Mouse (Mus musculus) urinary bladder, postnatal 14 days (tissue): ENCODE data around the gene Ubr7.

Experiments
- DNase-seq: peaks from one replicate; pipeline ENCODE4 v3.0.0; 2021; ENCODE audit warnings: low spot score

The Ubr7 gene

DNA sequence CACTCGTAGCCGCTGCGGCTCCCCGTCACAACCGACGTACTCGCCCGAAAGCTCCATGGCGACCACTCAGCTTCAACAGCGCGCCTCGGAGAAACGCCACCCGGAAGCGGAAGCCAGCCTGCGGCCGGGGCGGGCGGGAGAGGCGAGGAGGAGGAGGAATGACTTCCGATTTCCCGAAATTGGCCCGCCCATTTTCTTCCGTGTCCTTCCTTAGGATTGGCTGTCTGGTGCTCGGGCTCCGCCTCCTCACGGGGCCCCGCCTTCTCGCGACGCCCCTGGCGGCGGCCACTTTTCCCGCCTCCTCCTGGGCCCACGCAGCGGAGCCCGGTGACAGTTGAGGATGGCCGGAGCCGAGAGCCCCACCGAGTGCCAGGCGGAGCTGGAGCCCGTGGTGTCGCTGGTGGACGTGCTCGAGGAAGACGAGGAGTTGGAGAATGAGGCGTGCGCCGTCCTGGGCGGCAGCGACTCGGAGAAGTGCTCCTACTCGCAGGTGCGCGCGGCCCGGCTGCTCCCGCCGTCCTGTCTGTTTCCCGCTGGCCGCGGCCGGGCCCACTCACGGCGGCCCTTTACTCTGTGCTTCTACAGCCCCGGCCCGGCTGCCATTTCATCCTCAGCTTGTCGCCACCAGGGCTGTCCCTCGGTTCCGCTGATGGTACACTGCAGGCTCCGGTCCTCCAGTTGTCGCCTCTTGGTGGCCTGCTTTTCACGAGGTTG lies at the start of gene Ubr7, which contains the start of the genes Gm28051 and Gon7:
TSS of gene Ubr7 (plus strand) at position 279 of the 714 bp plus-strand sequence.
TSS of gene Gm28051 (minus strand) at position 77 of the 714 bp plus-strand sequence.
TSS of gene Gon7 (minus strand) at position 115 of the 714 bp plus-strand sequence.
- peak; percentile 98 for DNase-seq

DNA sequence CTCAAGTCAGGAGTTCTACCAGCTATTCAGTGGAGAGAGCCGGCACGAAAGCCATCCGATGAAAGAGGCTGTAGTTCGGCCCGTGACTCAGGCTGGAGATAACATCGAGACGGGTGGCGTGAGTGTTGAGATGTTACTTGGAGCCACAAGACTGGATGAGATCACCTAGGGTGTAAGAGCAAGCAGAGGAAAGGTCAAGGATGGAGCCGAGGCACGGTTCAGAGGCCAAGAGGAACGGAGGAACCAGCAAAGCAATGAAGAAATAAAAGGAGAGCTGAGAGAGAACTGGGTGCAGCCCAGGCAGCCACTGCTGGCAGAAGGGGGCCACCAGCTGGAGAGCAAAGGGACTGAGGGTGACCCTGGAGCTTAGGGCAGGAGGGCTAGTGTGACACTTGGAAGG lies 49.5 kb upstream of the Ubr7 start:
- peak; percentile 62 for DNase-seq

DNA sequence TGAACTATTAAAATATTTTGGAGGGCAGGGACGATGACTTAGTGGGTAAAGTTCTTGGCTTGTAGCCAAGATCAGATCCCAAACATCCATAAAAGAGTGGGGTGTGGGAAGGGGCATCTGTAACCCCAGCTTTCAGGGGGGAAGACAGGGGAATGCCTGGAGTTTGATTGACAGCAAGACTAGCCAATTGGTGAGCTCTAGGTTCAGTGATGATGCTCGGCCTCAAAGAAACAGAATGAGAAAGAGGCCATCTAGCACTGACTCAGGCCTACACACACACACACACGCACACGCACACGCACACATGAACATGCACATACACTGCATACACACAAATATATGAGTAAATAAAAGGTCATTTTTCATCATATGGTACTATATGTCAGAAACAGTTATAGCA lies 47.9 kb upstream of the Ubr7 start:
- DNase-seq = no peak

DNA sequence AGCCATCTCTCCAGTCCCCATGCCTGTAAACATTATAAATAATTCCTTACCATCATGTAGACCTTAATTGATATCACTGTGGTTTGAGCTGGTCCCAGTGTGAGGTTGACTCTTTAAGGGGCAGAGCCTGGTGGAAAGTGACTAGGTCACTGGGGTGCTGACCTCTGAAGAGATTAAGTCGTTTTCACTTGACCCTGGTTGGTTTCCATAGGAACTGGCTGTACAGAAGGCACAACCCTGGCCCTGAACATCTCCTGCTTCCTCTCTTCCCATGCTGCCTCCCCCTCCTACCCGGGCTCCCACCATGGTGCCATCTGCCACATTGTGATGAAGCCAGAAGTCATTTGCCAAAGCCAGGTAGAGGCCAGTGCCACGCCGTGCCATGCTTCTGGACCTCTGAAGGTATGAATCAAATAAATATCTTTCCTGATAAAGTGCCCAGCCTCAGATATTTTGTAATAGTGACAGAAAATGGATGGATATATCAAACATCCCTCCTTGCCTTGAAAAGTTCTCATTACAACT lies 46.9 kb upstream of the Ubr7 start:
- no peak for DNase-seq

DNA sequence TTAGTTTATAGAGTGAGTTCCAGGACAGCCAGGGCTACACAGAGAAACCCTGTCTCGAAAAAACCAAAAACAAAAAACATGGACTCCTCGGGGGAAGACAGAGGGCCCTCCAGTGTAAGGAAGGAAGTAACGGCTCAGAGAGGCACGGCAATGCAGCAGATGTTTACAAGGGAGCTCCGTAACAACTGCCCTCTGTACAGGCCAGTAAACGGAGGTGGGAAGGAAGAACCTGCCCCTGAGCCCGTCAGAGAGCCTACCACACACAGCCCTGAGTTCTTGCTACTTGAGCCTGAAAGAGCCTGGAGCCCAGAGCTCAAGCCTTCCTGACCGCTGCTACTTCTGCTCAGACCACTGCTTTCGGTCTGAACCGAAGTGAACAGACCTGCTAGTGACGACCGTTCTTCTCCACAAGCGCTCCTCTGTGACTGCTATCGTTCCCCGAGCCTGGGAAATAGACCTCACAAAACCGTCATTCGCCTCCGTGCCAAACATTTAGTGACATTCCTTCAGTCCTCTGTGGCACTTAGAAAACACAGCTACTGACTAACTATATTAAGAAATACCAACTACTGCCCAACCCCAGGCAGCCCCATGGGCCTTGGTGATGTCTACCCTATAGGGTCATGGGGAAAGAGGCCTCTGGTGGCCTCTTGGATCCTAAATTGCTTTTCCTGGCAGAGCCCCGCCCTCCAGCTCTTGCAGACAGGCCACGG lies 44.5 kb upstream of the Ubr7 start:
- DNase-seq = no peak

DNA sequence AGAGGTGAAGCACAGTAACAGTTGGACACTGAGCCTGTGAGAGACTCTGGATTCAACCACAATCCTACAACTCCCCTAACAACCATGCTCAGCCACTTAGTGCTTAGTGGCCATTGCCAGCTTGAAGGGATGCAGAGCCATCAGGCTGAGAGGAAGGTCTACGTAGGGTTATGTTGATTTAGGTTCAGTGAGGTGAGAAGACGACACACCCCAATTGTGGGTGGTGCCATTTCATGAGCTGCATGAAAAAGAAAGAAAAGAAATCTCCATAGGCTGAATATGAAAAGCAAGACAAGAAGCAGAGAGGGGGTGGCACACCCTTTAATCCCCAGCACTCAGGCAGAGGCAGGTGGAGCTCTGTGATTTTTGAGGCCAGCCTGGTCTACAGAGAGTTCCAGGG lies 43.7 kb upstream of the Ubr7 start:
- DNase-seq = no peak

DNA sequence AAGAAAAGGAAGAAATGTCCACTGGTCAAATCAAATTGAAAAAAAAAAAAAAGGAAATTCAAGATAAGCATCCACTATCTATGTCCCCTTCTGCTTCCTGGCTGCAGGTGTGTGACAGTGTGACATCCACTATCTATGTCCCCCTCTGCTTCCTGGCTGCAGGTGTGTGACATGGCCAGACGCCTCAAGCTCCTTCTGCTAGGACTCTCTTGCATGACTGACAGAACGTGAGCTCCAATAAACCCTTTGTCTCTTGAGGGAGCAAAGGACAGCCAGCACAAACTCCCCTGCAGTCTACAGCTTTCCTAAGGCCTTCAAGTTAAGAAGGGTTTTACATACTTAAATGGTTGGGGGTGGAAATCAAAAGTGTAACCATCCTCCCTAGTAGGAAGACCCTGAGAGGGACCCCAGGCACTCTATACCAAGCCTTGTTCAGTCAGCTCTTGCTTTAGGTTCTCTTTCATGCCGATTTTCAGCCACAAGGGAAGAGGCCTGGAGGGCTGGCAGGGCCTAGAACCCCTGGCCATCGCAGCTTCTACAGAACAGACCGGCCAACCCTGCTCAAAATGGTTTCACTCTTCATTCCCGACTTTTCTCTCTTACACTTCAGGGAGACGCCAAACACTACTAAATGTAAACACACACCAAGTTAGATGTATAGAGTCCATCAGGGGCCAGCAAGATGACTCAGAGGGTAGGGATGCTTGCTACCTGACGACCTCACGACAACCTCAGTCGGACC lies 42.9 kb upstream of the Ubr7 start:
- DNase-seq = no peak

DNA sequence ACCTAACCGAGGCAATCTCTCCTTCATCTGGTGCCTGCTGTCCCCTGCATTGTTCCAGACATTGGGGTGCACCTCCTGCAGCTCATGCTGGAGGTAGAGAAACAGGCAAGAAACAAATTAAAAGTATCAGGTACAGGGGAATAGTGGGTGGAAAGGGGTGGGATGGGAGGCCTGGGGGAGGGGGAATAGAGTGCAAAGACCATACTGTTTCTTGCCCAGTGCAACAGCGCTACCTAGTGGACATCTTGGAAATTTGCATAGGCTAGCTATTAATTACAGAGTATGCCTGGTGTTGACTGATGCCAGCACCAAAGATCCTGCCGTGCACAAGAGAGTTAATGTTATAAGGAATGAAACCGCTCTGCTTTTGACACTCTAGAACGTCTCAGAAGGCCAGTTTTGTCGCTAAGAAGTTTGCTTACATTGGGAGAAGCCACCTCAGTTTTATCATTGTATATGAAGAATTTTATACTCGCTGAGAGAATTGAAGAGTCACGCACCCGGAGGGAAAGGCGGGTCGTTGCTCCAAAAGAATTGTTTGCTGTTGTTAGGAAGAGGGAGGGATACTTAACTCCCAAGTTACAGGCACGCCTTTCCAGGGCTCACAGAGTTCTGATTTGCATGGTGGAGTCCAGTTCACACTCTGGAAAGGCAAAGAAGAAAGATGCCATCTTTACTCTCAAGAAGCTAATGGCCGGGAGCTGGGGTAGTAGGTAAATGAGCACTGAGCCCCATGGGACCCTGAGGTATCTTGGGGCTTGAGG lies 38.0 kb upstream of the Ubr7 start:
- no peak for DNase-seq

DNA sequence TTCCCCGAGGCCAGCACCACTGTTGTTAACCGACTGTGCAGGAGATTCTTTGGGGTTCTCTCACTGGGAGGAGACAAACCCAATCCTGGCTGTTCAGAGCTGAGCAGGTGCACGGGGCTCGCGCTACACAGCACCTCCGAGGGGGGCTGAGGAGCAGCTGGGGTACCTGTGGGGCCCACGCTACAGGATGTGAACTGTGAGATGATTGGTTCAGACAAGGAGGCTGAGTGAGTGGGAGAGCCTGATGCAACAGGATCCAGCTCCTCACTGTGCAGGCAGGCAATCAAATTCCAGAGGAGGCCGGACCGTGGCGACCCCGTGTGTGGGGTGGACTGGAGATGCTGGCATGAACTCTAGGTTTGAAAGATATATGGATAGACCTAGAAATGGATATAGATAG lies 35.3 kb upstream of the Ubr7 start:
- no peak for DNase-seq

DNA sequence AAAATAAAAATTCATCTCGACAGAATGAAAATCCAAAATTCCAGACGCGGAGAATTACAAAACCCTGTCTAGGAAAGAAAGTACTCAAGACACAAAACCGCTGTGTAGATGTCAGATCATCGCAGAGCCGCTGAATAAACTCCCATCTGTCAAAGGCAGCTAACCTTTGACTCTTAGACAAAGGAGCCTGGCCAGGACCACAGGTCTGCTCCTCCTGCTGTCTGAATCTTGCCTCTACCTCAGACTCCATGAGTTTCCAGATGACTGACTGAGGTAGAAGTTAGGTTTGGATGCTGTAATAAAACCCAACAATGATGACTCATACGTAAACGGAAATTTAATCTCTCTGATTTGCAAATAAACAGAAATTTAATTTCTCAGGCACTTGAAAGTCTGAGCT lies 34.8 kb upstream of the Ubr7 start:
- no peak for DNase-seq

DNA sequence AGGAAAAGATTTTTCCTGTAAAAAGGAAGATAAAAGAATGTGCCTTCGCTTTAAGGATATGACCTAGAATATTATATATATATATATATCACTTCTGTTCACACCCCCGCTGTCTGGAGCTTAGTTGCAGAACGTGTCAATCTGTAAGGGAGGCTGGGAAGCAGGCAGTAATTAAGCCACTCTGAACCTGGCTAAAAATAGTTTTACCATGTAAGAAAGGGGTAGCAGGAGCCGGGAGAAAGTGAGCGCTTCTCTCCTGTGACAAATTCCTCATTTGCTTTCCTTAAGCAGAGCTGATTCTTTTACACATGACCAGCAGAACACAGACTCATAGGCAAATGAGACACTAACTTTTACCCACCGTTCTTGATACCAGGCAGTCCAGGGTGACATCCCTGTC lies 33.9 kb upstream of the Ubr7 start:
- DNase-seq = no peak

DNA sequence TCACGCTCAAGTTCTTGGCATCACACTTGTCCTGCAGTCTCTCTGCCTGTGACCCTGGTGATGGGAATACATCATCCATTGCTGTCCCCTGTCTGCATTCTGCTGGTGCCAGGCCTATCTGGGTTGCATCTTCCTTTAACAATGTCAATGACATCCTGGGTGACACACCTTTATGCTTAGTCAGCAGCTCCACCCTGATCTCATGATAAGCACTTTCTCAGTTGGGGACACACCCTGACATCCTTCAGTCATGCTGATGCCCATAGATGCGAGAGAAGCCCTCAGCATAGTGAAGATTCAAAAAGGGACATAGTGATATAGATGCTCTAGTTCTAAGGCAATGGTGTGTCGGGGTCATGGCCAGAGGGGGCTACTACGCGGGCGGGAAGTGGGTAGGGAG lies 32.6 kb upstream of the Ubr7 start:
- DNase-seq = no peak

DNA sequence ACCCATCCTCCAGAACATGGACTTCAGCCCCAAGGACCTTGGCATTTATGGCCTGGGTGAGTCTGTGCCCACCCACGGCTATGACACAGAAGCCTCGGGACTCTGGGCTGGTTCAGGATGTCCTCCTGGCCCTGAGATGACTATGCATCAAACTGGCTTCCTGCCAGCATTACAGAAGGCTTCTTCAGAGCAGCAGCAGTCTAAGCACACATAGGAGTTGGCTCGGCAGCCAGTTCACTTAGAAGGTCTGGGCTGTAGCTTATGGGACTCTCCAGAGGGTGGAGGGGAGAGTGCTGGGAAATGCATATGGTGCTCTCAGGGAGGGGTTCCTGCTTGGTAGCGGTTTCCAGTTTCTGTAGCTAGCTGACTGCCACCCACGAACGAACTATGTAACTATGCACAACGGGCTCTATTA lies 32.0 kb upstream of the Ubr7 start:
- DNase-seq = no peak

DNA sequence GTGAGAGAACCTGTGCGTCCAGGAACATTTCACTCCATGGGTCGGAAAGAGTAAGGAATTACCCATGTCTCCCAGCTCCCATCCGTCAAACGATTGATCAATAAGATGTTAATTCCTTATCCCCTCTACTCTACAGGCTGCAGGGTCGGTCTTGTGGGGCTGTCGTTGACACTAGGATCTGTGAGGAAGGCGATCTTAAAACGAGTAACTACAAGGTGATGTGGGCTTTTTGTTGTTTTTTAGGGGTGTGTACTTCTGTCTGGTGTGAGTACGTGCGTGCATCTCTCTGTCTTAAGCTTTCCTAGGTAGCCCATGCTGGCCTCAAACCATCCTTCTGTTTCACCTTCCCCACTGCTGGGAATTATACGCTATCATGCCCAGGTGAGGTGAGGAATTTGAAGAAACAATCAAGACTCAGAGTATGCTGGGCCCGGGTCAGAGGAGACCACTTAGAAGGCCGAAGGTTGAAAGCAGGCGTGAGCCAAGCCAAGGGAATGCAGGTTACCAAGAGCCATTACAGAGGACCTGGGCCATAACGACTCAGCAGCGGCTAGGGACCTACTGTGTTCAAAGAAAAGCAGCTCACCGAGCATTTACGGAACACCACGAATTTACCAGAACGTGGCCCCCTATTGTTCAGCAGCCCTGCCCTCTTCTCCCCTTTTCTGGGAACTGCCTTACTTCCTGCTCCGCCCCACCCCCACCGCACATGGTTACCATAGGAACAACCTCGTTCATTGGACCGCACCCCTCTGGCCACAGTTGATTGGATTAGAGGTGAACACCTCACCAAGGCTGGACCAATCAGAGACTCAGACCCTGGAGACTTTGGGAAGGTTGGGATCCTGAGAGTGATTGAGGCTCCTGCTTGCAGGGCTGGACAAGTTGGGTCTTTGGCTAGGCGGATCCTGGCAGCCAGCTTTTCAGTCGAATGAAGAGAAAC lies 27.6 kb upstream of the Ubr7 start:
- peak; percentile 51 for DNase-seq

DNA sequence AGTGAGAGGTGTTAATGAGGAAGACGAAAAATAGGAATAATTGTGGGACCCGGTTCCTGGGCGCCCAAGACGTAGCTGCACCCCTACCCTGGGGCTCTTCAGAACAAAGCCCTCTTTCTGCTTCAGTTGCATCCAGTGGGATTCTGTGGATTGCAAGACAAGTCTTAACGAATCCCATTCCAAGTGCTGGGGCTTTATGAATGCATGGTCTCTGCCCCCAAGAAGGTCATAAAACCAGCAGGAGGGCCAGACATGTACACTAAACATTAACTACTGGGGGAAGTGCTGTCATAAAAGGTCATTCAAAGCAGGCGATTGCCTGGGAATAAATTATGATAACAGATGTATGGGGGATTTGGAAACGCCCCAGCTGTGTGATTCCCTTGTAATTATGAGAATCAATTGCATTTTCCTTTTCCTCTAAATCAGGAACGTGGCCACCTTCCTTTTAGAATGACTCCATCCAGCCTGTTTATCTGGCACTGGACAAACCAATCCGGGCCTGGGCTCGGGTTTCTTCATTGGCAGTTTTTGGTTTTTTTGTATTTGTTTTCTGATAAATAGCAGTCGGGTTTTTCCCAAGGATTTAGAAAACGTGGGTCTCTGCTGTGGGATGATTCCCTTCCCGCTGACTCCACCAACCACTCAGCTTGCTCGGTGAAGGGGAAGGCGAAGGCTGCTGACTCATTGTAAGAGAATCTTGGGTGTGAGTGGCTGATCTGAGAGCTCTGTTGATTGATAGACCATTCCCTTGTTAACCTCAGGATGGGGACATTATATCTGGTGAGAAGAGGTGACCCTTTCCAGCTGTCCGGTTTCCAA lies 26.8 kb upstream of the Ubr7 start:
- DNase-seq = no peak

DNA sequence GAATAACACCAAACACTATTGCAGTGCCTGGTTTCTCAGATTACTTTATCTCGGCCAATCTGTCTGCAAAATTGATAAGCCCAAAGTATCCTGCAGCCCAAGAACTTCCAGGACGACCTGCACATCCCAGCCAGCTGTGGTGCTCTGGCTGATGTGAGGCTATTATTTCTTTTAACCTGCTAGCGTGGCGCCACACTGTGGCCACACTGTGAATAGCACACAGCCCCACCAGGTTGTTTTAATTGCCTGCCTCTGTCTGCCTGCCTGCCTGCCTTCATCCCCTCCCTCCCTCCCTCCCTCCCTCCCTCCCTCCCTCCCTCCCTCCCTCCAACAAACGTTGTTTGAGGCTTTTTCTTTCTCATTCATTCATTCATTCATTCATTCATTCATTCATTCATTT lies 24.4 kb upstream of the Ubr7 start:
- peak; percentile 60 for DNase-seq

DNA sequence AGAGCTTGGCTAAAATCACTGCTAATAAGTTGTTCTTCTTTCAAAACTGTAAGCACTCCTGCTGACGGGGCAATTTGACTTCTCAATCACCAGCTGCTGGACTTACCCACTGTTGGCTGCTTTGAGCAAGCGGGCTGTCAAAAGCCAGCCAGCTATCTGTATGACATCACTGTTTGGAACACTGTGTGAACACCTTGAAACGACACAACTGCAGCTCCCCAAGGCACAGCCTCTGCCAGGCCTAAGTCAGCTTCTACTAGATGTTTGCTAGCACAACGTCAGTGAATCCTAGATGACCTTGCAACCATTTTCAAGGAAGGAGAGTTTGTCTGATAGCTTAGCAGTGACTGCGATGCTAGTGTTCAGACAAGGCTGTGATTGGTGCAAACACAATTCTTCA lies 18.7 kb upstream of the Ubr7 start:
- DNase-seq = no peak

DNA sequence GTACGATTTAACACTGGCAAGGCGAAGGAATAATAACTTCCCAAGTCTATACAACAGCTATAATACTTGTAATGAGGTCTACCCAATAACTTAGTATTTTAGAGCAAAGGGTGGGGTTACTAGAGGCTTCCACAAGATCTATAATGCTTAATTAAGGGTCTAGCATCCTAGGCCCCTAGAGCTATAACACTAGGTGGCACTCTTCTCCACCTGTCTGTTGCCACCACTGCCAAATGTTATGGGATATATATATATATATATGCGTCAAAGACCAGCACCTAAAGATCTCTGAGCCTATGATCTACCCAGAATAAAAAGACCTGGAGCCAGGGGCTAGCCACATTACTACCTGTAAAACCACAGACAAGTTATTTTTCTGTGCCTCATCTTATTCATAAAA lies 17.5 kb upstream of the Ubr7 start:
- no peak for DNase-seq

DNA sequence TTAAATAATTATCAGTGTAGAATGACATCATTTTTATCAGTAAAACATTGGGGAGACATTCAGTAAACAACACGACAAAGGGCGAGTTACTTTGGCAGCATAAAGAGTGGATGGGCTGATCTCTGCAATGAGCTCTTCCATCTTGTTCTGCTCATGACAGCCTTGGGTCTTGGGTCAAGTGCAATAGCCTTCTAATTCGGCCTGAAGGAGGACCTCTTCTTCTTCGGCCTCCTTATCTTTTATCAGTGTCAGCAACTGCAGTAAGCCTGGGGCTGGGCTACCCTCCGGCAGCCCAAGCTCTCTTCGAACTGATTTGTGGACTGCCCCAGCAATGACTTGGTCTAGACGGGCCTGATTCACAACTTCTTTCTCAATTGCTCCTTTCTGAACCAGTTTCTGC lies 15.7 kb upstream of the Ubr7 start:
- DNase-seq = no peak

DNA sequence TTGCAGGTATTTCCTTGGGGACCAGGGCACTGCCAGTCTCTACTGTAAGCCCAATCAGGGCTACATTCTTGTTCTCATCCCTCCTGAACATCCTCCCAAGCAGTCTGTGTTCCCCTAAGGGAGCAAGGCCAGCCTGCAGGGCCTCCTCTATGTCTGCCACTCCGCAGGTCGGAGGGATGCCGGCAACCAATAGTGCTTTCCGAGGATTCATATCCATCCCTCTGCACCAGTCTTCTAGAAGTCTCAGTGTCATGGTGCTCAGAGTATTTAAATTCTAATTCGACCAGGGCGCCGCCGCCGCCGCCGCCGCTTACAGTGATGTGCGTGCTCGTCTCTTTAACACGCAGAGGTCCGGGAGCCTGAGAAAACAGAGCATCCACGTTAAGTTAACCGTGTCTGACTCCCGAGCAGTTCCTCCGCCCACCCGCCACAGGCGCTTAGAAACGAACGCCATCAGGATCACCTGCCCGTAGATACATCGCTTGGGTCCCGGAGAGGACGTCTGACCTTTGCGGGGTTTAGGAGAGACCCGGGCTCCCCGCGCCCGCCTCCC lies 14.7 kb upstream of the Ubr7 start:
- DNase-seq = no peak
